Mouse (Mus musculus): Measurements from ENCODE around the gene Kif2a. TPM values are rescaled to one million over a fixed set of nuclear protein-coding genes. Genes with fewer than 3 reads are reported as not detected.

Kif2a gene
- polyA plus RNA-seq, 1 experiment from 2014 or later: 10.8 TPM

Other genes with a start within 250 kb of the Kif2a start
- gene Ipo11, start 85.2 kb downstream of the Kif2a start, polyA plus RNA-seq (2016; fragmentation: Nextera tagmentation; extraction: Ambion mirVana): 88.0 and 96.0 TPM in 2 replicates
- gene Dimt1, start 75.0 kb downstream of the Kif2a start, polyA plus RNA-seq (2016; fragmentation: Nextera tagmentation; extraction: Ambion mirVana): 38.3 and 47.6 TPM in 2 replicates

Data from heart, embryonic 10.5 days (tissue).